Mouse (Mus musculus) WW6 (cell line): ENCODE data around the gene Shoc2.

Source experiments
- DNase-seq: peaks from one replicate; pipeline ENCODE4 v3.0.0-alpha.2; 2013; ENCODE audit warnings: low read depth, low spot score

The Shoc2 gene

DNA sequence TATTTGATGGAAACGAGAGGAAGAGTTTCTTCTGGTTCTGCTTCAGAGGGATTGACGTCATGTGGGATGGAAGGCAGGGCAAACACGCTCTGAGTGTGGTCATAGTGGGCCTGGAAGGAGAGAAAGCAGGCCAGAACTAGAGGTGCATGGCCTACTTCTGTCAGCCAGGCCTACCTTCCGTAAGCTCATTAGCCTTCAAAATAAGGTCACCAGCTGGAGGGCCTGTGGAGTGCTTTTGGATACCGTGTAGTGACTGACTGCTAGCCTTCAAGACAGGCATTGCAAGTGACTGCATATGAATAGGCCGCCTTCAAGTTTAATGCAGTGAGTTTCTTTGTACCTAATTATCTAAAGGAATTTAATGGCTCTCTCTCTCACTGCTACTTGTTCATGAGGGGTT lies 91.0 kb downstream of the Shoc2 start:
- no peak for DNase-seq

DNA sequence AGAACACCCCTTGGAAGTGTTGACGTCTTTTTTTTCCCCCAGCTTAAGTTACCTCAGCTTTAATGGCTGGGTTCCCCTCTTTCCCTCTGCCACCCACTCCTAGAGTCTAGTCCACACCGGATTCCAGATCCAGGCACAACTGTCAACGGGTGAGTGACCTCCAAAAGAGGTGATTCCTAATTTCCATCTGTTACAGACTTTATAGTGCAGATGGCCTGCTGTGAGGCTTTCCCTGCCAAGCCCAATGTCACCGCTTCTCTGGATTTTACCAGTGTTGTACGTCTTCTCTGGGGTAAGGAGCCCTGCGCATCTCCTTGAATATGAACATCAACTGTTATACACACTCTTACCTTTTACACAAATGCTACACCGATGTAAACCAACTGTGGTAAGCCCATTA lies 95.3 kb downstream of the Shoc2 start:
- no peak for DNase-seq

DNA sequence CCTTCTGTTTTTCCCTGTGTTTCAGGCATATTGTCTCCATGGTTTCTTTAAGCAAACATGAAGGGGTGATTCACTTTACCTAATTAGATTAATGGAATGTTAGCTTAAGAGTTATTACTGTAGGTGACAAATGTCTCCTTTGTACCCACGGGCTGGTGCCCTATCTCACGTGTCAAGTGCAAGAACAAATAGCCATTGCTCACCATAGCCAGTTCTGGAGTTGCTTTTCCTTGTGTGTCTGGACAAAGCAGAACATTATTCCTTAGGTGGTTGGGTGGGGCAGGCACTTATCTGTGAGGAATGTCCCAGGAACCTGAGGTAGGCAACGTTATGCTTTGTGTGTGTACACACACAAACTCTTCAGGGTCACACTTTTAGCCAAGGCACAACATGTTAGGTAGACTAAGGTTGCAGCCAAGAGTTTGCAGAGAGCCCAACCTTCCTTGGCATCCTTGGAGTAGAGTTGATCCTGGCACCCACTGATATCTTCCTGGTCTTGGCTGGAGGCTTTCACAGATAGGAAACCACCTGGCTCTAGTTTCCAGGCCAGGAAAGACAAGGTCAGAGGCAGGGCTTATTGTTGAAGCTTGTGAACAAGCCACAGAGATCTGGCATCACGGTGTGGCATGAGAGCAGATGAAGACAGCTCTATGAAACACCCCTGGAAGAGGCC lies 96.4 kb downstream of the Shoc2 start:
- no peak for DNase-seq

DNA sequence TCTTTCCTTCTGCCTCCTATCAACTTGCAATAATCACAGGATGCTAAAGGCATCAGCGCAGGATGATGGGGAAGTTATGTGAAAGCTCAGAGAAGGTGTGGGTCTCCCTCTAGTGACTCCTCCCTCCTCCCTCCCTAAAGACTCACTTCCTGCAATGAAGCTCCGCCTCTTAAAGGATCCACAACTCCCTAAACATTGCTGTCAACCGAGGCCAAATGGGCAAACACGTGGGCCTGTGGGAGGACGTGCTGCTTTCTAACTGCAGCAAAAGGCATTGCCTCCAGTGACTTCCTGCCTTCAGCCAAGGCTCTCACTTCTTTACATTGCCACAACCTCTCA lies 96.9 kb downstream of the Shoc2 start:
- DNase-seq = no peak

DNA sequence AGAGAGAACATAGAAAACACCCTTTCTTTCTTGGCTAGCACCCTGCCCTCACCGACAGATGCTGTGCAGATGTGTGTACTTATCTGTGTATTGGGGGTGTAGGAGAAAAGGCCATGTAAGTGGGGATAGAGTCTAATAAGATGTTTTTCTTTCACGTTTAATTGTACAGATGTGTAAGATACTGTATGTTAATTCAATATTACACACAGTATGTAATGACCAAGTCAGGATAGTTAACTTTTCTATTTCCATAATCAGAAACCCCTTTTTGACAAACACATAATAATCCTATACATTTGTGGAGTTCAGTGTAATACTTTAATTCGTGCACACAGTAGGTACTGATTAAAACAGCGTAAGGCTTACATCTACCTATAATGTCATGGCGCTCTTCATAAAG lies 99.7 kb downstream of the Shoc2 start, which contains the start of gene Adra2a:
TSS of gene Adra2a (plus strand) at position 301 of the 400 bp plus-strand sequence.
- no peak for DNase-seq

DNA sequence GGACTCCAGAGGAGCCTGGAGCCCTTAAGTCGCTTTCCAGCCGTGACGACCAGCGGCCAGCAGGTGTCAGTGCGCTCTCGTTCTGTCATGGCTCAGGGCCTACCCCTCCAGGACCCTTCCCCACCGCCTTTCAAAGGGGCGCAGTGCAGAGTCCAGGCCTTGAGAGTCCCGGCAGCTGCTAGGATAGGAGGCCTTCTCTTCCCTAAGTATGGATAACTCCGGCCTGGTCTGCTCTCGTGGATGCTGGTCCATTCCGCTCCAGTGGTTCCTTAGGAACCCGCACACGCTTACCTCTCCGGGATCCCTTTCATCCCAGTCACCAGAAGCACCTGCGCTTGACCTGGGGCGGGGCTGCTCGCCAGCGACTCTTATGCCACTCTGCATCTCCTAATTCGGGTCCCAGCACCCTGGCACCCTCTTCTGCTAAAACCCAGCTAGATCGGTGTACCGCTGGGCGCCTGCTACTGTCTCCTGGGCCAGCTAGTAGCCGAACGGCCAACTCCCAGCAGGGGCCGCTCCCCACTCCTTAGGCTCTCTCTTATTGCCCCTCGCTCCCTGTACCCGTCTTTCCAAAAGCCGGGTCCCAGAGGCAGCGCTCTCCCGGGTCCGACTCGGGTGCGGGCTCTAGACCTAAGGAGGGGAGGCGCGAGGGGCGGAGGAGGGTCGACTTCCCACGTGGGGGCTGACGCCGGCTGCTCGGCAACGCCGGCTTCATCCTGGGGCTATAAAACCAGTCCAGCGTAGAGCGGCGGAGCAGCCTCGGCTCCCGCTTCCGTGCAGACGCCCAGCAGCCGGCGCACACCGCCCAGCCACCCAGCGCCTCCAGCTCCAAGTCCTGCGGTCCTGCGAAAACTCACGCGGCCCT lies 100.6 kb downstream of the Shoc2 start:
- DNase-seq = peak; percentile 54

DNA sequence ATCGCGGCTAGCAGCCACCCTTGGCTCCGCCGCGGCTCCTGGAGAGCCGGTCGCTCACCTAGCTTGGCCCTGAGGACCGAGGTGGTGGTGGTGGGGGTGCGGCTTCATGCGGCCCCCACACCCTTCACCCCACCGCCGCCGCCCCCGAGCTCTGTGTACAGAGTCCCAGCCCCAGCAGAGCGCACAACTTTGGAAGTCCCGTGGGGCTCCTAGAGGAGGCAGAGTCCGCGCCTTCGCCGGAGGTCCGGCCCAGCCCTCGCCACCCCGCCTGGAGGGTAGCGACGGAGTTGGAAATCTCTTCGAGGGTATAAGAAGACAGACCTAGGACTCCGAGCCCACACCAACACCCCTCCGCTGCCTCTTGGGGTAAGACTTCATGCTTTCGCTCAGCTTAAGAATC lies 101.3 kb downstream of the Shoc2 start:
- no peak for DNase-seq

DNA sequence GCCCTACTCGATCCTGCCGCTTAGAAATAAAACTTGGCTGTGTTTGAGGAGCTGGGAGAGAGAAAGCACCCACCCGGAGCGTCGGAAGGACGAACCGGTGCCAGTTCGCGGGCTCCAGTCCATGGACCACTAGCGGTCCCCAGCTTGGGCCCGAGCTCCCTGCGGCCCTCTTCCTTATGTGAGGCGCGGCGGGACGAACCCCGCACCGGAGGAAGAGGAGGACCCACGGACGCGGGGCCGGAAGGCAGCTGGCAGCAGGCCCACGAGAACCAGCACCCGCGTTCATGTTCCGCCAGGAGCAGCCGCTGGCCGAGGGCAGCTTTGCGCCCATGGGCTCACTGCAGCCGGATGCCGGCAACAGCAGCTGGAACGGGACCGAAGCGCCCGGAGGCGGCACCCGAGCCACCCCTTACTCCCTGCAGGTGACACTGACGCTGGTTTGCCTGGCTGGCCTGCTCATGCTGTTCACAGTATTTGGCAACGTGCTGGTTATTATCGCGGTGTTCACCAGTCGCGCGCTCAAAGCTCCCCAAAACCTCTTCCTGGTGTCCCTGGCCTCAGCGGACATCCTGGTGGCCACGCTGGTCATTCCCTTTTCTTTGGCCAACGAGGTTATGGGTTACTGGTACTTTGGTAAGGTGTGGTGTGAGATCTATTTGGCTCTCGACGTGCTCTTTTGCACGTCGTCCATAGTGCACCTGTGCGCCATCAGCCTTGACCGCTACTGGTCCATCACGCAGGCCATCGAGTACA lies 102.0 kb downstream of the Shoc2 start:
- no peak for DNase-seq

DNA sequence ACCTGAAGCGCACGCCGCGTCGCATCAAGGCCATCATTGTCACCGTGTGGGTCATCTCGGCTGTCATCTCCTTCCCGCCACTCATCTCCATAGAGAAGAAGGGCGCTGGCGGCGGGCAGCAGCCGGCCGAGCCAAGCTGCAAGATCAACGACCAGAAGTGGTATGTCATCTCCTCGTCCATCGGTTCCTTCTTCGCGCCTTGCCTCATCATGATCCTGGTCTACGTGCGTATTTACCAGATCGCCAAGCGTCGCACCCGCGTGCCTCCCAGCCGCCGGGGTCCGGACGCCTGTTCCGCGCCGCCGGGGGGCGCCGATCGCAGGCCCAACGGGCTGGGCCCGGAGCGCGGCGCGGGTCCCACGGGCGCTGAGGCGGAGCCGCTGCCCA lies 102.6 kb downstream of the Shoc2 start:
- DNase-seq = no peak

DNA sequence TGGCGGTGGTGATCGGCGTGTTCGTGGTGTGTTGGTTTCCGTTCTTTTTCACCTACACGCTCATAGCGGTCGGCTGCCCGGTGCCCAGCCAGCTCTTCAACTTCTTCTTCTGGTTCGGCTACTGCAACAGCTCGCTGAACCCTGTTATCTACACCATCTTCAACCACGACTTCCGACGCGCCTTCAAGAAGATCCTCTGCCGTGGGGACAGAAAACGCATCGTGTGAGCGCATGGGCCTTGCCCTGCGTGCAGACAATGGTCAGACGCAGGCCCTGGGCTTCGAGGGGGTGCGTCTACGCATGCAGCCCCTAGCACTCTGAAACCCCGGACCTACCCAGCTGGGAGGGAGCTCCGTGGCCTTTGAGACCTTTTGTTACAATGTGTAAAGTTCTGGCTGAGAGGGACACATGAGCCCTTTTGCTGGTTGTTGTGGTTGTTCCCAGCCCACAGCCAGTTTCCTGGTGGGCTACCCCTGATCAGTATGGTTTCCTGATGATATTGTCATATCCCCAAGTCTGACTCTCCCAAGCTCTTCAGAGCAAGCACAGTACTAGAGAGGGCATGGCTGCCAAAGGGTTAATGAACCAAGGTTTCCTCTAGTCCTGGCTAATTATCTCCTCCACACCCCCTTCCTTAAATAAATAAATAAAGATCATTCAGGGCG lies 103.4 kb downstream of the Shoc2 start:
- no peak for DNase-seq

DNA sequence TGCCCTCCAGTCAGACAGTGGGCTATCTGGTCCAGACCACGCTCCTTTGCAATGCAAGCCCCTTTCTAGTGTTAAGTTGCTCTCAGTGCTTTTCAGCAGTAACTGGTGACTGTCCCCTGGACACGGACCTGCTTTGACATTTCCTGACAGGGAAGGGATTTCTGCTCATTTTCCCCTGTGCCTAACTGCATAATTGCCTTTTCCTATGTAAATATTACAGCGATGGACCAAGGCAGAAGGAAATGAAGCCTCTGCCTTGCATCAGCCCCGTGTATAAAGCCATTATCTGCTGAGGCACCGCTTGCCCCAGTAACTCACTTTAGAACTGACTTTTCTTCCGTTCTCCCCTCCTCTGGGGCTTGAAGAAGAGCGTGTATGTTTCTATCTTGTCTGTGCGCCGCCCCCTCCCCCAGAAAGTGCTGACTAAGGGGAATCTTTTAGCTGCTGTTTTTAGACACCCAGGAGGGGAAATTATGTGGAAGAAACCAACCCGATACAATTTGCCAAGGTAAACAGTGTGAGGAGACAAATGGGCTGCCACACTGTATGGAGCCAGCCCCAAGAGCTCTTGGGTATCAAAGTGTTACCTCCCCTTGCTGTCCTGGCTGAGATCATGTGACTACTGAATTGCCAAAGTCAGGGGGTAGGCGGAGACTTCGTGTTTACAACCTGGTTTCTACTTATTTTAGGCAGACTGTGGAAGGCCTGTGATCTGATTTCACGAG lies 104.2 kb downstream of the Shoc2 start:
- DNase-seq = no peak

DNA sequence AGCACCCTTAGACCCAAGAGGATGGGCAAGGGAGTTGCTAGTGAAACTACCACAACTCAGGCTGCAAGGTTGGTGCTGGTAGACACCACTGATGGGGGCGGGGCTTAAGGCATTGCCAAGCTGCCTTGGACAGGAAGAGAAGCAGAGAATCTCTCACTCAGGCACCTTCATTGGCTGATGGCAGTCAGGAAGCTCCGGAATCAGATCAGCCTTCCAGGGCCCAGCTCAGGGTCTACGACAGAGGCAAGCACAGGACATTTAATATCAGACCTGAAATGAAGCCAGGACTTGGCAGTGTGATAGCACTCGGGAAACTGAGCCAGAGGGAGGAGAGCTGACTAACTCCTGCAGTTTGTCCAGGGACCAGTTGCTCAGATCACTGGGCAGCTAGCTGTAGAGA lies 107.5 kb downstream of the Shoc2 start:
- no peak for DNase-seq

DNA sequence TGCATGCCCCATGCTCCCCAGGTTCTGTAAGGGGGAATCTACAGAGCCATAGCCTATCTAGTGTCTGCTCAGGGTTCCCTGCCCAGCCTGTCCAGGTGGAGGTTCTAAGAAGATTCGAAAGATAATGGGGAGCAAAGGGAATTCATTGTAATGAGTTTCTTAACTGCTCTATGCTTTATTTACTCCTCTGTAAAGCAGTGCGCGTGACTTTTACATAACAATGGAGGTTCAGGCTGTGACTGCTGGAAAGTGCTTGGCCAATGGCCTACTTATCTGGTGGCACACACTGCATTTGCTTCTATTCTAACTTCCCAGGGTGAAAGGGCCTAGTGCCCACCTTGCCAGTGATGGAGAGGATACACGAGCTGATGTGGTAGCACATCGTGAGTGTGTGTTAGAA lies 111.7 kb downstream of the Shoc2 start:
- DNase-seq = no peak

DNA sequence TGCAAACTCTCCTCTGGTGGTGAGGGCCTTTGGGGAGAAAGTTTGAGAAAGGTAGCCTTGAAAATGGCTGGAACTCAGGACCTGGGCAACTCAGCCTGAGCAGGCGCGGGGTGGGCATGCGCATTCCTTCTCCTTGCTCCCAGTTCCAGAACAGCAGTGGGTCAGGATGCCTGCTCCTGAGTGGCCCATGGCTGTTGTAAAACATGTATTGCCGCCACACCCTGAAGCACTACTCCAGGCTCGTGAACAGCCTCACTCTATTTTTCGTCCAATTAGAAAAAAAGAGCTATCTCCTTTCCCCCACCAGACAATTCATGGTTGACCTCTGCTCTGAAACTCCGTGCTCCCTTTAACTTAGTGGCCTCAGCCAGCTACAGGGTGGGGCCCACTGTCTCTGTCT lies 124.3 kb downstream of the Shoc2 start:
- no peak for DNase-seq

DNA sequence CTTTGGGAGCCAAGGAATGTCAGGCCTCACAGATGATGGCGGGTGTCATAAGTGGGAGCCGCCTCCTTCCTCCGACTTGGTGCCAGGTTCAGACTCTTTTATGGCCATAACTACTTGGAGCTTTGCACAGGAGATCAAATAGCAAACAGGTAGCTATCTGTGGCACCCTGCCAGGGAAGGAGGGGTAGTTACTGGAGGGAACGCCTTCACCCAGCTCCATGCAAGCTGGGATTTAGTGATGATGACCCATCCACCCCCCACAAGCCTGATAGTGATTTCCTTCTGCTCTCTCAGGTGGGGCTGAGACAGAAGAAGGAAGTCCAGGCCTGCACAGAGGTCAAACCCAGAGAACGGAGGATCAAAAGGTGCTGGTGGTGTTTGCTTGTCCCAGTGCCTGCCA lies 126.4 kb downstream of the Shoc2 start:
- DNase-seq = no peak

DNA sequence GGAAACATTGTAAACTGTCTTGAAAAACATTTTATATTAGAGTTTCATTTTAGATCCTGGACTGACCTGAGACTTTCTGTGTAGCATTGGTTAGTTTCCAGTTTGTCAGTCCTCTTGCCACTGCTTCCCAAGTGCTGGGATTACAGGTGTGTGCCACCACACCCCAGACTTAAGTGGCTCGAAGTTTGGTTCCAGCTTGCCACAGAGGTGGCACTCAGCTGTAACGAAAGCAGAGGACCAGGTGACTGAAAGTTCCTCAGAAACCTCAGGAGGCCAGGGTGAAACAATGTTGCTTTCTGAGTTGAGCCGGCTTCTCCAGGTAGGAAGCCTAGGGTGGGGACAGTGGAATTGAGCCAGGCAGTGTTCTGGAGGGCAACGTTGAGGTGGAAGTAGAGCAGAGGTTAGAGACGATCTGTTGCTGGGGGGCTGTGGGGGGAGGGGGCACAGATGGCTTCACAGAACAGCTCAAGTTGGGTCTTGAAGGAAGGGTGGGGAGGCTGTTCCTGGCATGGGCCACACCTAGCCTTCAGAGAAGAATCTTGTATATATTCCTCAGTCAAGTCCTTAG lies 128.2 kb downstream of the Shoc2 start:
- DNase-seq = no peak

DNA sequence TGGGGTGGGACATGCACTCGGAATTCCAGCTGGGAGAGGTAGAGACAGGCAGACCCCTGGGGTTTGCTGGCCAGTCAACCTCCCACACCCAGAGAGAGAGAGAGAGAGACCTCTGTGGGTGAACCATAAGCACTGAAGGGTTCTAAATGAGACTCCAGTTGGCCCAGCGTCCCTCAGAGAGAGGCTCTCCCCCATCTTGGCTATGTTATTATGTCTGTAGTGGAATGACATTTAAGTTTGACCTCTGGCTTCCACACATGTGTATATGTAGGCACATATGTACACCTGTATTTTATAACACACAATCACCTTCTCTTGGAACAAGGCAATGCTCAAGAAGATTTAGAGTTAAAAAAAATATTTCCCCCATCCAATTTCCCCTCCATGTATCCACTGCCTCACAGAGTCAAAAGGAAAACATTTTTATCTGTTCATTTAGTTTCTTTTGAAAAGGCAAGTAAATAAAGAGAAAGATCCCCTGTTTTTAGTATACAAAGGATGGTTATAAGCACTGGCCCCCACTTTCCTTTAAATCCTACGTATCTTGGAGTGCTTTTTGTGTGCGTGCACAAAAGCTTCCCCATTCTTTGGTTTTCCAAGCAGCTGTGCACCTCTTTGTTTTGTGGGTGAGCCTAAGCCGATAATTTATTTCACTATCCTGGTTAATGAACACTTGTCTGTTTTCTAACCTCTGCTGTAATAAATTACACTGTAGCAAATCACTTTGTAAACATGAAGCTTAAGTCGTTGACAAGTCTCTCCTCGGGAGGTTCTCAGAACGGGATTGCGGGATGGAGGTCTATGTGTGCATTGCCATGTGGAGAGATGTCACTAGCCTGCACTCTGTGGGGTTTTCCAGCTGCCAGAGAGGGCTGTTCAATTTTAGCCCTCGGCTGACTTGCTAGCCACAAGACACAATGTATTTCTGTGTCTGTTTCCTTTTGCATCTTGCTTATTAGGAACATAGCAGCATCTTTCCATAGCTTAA lies 132.6 kb downstream of the Shoc2 start:
- no peak for DNase-seq

DNA sequence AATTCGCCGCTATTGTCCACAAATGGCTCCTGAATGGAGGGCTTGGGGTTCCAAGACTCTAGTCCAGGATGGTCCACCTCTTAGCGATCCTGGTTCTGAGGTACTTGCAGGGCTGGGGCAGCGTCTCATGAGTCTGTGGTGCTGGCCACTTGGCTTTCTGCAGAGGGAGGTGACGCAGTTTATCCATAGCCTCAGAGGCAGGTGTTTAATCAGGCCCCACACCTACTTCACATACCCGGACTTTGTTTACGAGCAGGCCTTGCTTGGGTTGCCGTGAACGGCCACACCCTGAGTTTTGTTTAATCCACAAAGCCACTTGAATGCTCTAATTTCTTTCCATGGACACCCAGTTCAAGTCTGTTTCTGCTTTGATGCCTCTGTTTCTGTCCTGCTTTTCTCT lies 137.2 kb downstream of the Shoc2 start:
- no peak for DNase-seq

DNA sequence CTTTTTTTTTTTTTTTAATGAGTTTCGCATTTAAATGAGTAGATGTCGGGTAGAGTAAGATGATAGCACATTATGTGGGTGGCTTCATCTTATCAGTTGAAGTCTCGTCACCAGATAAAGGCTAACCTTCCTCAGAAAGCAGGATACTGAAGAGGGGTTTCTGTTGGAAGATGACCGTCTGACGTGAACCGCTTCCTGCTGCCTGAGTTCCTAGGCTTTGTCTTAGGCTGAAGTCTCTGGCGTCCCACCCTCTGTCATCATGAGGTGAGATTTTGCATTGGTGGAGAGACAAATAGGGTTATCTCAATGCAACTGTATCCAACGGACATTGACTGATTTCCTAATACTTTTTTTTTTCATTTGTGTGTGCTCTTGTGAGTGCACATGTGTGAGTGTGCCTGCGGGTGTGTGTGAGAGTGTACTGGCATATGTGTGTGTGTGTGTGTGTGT lies 137.6 kb downstream of the Shoc2 start:
- DNase-seq = no peak
